Mouse (Mus musculus) adrenal gland, postnatal 10 days (tissue): ENCODE results near the gene Il5. TPM values are rescaled to one million over a fixed set of nuclear protein-coding genes. Genes with fewer than 3 reads are reported as not detected.
"Not testable (repeated sequence)": the region's sequence is repeated elsewhere in the genome, so short reads cannot be mapped to it uniquely, and the experiment has no call there.

Experiments
- DNase-seq: peaks from one replicate; pipeline ENCODE4 v3.0.0; 2021; ENCODE audit warnings: mixed read lengths
- total RNA-seq, 2 experiments: library from RNA; stranded (reverse); gene quantifications; 2 replicates each; pipeline ENCODE4 v1.2.3; 2021

The Il5 gene
- total RNA-seq, 2 experiments from 2014 or later: not detected

GRCm38 (mm10) chr11:53745260-53745659, 24.7 kb downstream of the Il5 start:
- no peak for DNase-seq

- no peak for DNase-seq
Measured at GRCm38 (mm10) chr11:53747985-53748384, 27.4 kb downstream of the Il5 start.

GRCm38 (mm10) chr11:53748614-53749013, 28.0 kb downstream of the Il5 start:
- no peak for DNase-seq

- DNase-seq: no peak
Measured at GRCm38 (mm10) chr11:53749306-53749705, 28.7 kb downstream of the Il5 start.

GRCm38 (mm10) chr11:53749716-53750352, 29.2 kb downstream of the Il5 start:
- no peak for DNase-seq

- no peak for DNase-seq
Measured at GRCm38 (mm10) chr11:53755011-53755595, 34.5 kb downstream of the Il5 start.

- no peak for DNase-seq
Measured at GRCm38 (mm10) chr11:53757612-53758011, 37.0 kb downstream of the Il5 start.

- DNase-seq: not testable (repeated sequence)
Measured at GRCm38 (mm10) chr11:53758033-53758432, 37.4 kb downstream of the Il5 start.

GRCm38 (mm10) chr11:53758791-53759351, 38.3 kb downstream of the Il5 start:
- DNase-seq: no peak

- DNase-seq: no peak
Measured at GRCm38 (mm10) chr11:53759545-53760406, 39.2 kb downstream of the Il5 start.

GRCm38 (mm10) chr11:53761284-53761683, 40.7 kb downstream of the Il5 start:
- peak; percentile 56 for DNase-seq

GRCm38 (mm10) chr11:53761822-53762221, 41.2 kb downstream of the Il5 start:
- peak; percentile 93 for DNase-seq

- DNase-seq: no peak
Measured at GRCm38 (mm10) chr11:53762426-53762825, 41.8 kb downstream of the Il5 start.

GRCm38 (mm10) chr11:53762827-53763495, 42.4 kb downstream of the Il5 start:
- DNase-seq: peak; percentile 95

- DNase-seq: peak; percentile 94
Measured at GRCm38 (mm10) chr11:53763496-53764140, 43.0 kb downstream of the Il5 start.

GRCm38 (mm10) chr11:53764581-53764980, 44.0 kb downstream of the Il5 start:
- no peak for DNase-seq

- no peak for DNase-seq
Measured at GRCm38 (mm10) chr11:53768422-53769184, 48.0 kb downstream of the Il5 start.

- no peak for DNase-seq
Measured at GRCm38 (mm10) chr11:53769185-53769576, 48.6 kb downstream of the Il5 start.

- peak; percentile 97 for DNase-seq
Measured at GRCm38 (mm10) chr11:53769760-53770124, 49.1 kb downstream of the Il5 start, which contains the start of gene Irf1. Irf1 (plus strand) TSS chr11:53770014.

- DNase-seq: peak; percentile 89
Measured at GRCm38 (mm10) chr11:53770125-53770791, 49.7 kb downstream of the Il5 start.
